Mouse (Mus musculus) bone marrow macrophage, adult 2 months (primary cell): ENCODE measurements around the gene Pafah1b1.

Experiments
- CTCF ChIP-seq: IDR thresholded peaks from 2 replicates; pipeline ENCODE4 v1.5.1; 2012; ENCODE audit warnings: low read depth, mild to moderate bottlenecking, low read length, moderate library complexity
- POLR2A ChIP-seq: IDR thresholded peaks from 2 replicates; pipeline ENCODE4 v1.6.1; 2012; ENCODE audit warnings: mild to moderate bottlenecking, low read depth, low read length, borderline replicate concordance

GRCm38 (mm10) chr11:74734917-74735316 is 10.4 kb upstream of the Pafah1b1 start:
- TF ChIP-seq POLR2A, result no peak
- no peak for TF ChIP-seq CTCF
